Mouse (Mus musculus): ENCODE data around the gene Cdk12. TPM values are rescaled to one million over a fixed set of nuclear protein-coding genes. Genes with fewer than 3 reads are reported as not detected.

The Cdk12 gene
- polyA plus RNA-seq, 1 experiment from 2014 or later, result 13.5 TPM

GRCm38 (mm10) chr11:98295013-98295585 is 92.2 kb downstream of the Cdk12 start:
- H3K36me3 ChIP-seq, result no peaks in the 10 kb centered on the region
- H3K27ac ChIP-seq, result no peak overlapping the region
- WGBS, result 4% methylated on average over 9 of the region's 9 CpGs
- peak; percentile 27; the same call in 1 of the 2 replicates for ATAC-seq (ENCODE audit: low FRiP score, low read depth)
- H3K9ac ChIP-seq, result peak overlapping the region; percentile 70
- H3K4me3 ChIP-seq, result peak overlapping the region; percentile 67
- H3K27me3 ChIP-seq (replicated peaks), result peaks cover 41% of the 10 kb centered on the region
- H3K4me1 ChIP-seq, result peaks cover 39% of the 10 kb centered on the region
- H3K9me3 ChIP-seq, result no peaks in the 10 kb centered on the region
- H3K4me2 ChIP-seq (replicated peaks), result peak overlapping the region; percentile 94

- Histone ChIP-seq H3K4me2 (replicated peaks) (no peak overlapping the region), H3K4me3 (no peak overlapping the region), H3K27me3 (replicated peaks) (peaks cover 35% of the 10 kb centered on the region), H3K4me1 (peaks cover 39% of the 10 kb centered on the region), H3K9ac (no peak overlapping the region), H3K36me3 (no peaks in the 10 kb centered on the region), H3K27ac (no peak overlapping the region), H3K9me3 (no peaks in the 10 kb centered on the region)
- no peak; the same call in 1 of the 2 replicates for ATAC-seq (ENCODE audit: low FRiP score, low read depth)
- WGBS, result 2% methylated on average over 5 of the region's 5 CpGs
Measured at GRCm38 (mm10) chr11:98296277-98296676, 93.4 kb downstream of the Cdk12 start.

GRCm38 (mm10) chr11:98296916-98297315 is 94.1 kb downstream of the Cdk12 start:
- Histone ChIP-seq H3K4me1 (peaks cover 39% of the 10 kb centered on the region), H3K4me3 (no peak overlapping the region), H3K27ac (no peak overlapping the region), H3K9ac (no peak overlapping the region), H3K36me3 (no peaks in the 10 kb centered on the region), H3K9me3 (no peaks in the 10 kb centered on the region), H3K4me2 (replicated peaks) (no peak overlapping the region), H3K27me3 (replicated peaks) (peaks cover 35% of the 10 kb centered on the region)
- WGBS, result 52% methylated on average over 2 of the region's 2 CpGs
- no peak for ATAC-seq (ENCODE audit: low FRiP score, low read depth)

GRCm38 (mm10) chr11:98297778-98298177 is 94.9 kb downstream of the Cdk12 start:
- no peak overlapping the region for H3K9ac ChIP-seq
- 18% methylated on average over 7 of the region's 7 CpGs for WGBS
- H3K4me1 ChIP-seq, result peaks cover 39% of the 10 kb centered on the region
- ATAC-seq (ENCODE audit: low FRiP score, low read depth), result no peak
- H3K27me3 ChIP-seq (replicated peaks), result peaks cover 32% of the 10 kb centered on the region
- H3K9me3 ChIP-seq, result no peaks in the 10 kb centered on the region
- peak overlapping the region; percentile 7; the same call in 1 of the 2 replicates for H3K4me2 ChIP-seq (replicated peaks)
- H3K36me3 ChIP-seq, result no peaks in the 10 kb centered on the region
- H3K27ac ChIP-seq, result no peak overlapping the region
- H3K4me3 ChIP-seq, result no peak overlapping the region

- Histone ChIP-seq H3K4me2 (replicated peaks) (peak overlapping the region; percentile 7; the same call in 1 of the 2 replicates), H3K9me3 (no peaks in the 10 kb centered on the region), H3K9ac (no peak overlapping the region), H3K27ac (no peak overlapping the region), H3K27me3 (replicated peaks) (peaks cover 32% of the 10 kb centered on the region), H3K4me3 (no peak overlapping the region), H3K36me3 (no peaks in the 10 kb centered on the region), H3K4me1 (peaks cover 39% of the 10 kb centered on the region)
- WGBS, result 3% methylated on average over 10 of the region's 10 CpGs
- no peak for ATAC-seq (ENCODE audit: low FRiP score, low read depth)
Measured at GRCm38 (mm10) chr11:98298484-98299205, 95.8 kb downstream of the Cdk12 start.

GRCm38 (mm10) chr11:98313790-98314323 is 111.0 kb downstream of the Cdk12 start:
- H3K4me3 ChIP-seq, result no peak overlapping the region
- no peak overlapping the region for H3K9ac ChIP-seq
- H3K4me1 ChIP-seq, result no peaks in the 10 kb centered on the region
- WGBS, result 1% methylated on average over 26 of the region's 26 CpGs
- no peaks in the 10 kb centered on the region for H3K36me3 ChIP-seq
- H3K27me3 ChIP-seq (replicated peaks), result peaks cover 73% of the 10 kb centered on the region
- no peaks in the 10 kb centered on the region for H3K9me3 ChIP-seq
- no peak for ATAC-seq (ENCODE audit: low FRiP score, low read depth)
- peak overlapping the region; percentile 36 for H3K4me2 ChIP-seq (replicated peaks)
- H3K27ac ChIP-seq, result no peak overlapping the region

- no peaks in the 10 kb centered on the region for H3K9me3 ChIP-seq
- H3K36me3 ChIP-seq, result no peaks in the 10 kb centered on the region
- no peak for ATAC-seq (ENCODE audit: low FRiP score, low read depth)
- H3K27me3 ChIP-seq (replicated peaks), result peaks cover 95% of the 10 kb centered on the region
- H3K4me2 ChIP-seq (replicated peaks), result no peak overlapping the region
- H3K27ac ChIP-seq, result no peak overlapping the region
- H3K9ac ChIP-seq, result no peak overlapping the region
- H3K4me3 ChIP-seq, result 0 out of 2 replicates have a peak overlapping the region, but pooled peaks have one; percentile 13
- 2% methylated on average over 7 of the region's 7 CpGs for WGBS
- 0 out of 2 replicates have a peak, but pooled peaks cover 2% of the 10 kb centered on the region for H3K4me1 ChIP-seq
Measured at GRCm38 (mm10) chr11:98317479-98317878, 114.6 kb downstream of the Cdk12 start.

GRCm38 (mm10) chr11:98318421-98319116 is 115.7 kb downstream of the Cdk12 start:
- no peak overlapping the region for H3K9ac ChIP-seq
- H3K4me3 ChIP-seq, result no peak overlapping the region
- no peak for ATAC-seq (ENCODE audit: low FRiP score, low read depth)
- H3K4me1 ChIP-seq, result 0 out of 2 replicates have a peak, but pooled peaks cover 2% of the 10 kb centered on the region
- peaks cover 98% of the 10 kb centered on the region for H3K27me3 ChIP-seq (replicated peaks)
- H3K4me2 ChIP-seq (replicated peaks), result no peak overlapping the region
- no peaks in the 10 kb centered on the region for H3K9me3 ChIP-seq
- H3K27ac ChIP-seq, result no peak overlapping the region
- no peaks in the 10 kb centered on the region for H3K36me3 ChIP-seq
- 2% methylated on average over 14 of the region's 14 CpGs for WGBS

GRCm38 (mm10) chr11:98319120-98319519 is 116.3 kb downstream of the Cdk12 start:
- ATAC-seq (ENCODE audit: low FRiP score, low read depth), result no peak
- no peaks in the 10 kb centered on the region for H3K9me3 ChIP-seq
- H3K4me3 ChIP-seq, result no peak overlapping the region
- H3K27ac ChIP-seq, result no peak overlapping the region
- H3K9ac ChIP-seq, result no peak overlapping the region
- 2% methylated on average over 15 of the region's 15 CpGs for whole genome bisulfite sequencing
- 0 out of 2 replicates have a peak, but pooled peaks cover 2% of the 10 kb centered on the region for H3K4me1 ChIP-seq
- no peaks in the 10 kb centered on the region for H3K36me3 ChIP-seq
- peaks cover 98% of the 10 kb centered on the region for H3K27me3 ChIP-seq (replicated peaks)
- H3K4me2 ChIP-seq (replicated peaks), result no peak overlapping the region

GRCm38 (mm10) chr11:98319544-98319943 is 116.7 kb downstream of the Cdk12 start:
- Histone ChIP-seq H3K4me1 (0 out of 2 replicates have a peak, but pooled peaks cover 2% of the 10 kb centered on the region), H3K9ac (no peak overlapping the region), H3K4me2 (replicated peaks) (no peak overlapping the region), H3K27me3 (replicated peaks) (peaks cover 98% of the 10 kb centered on the region), H3K9me3 (no peaks in the 10 kb centered on the region), H3K36me3 (no peaks in the 10 kb centered on the region), H3K27ac (no peak overlapping the region), H3K4me3 (no peak overlapping the region)
- 10% methylated on average over 4 of the region's 4 CpGs for WGBS
- ATAC-seq (ENCODE audit: low FRiP score, low read depth), result no peak

GRCm38 (mm10) chr11:98319944-98320343 is 117.1 kb downstream of the Cdk12 start:
- 0 out of 2 replicates have a peak, but pooled peaks cover 2% of the 10 kb centered on the region for H3K4me1 ChIP-seq
- H3K4me3 ChIP-seq, result no peak overlapping the region
- H3K9me3 ChIP-seq, result no peaks in the 10 kb centered on the region
- H3K4me2 ChIP-seq (replicated peaks), result no peak overlapping the region
- H3K36me3 ChIP-seq, result no peaks in the 10 kb centered on the region
- no peak for ATAC-seq (ENCODE audit: low FRiP score, low read depth)
- WGBS, result 3% methylated on average over 2 of the region's 2 CpGs
- peaks cover 100% of the 10 kb centered on the region for H3K27me3 ChIP-seq (replicated peaks)
- no peak overlapping the region for H3K9ac ChIP-seq
- no peak overlapping the region for H3K27ac ChIP-seq

- no peak overlapping the region for H3K4me3 ChIP-seq
- H3K27ac ChIP-seq, result no peak overlapping the region
- WGBS, result 8% methylated on average over 12 of the region's 12 CpGs
Measured at GRCm38 (mm10) chr11:98320381-98320780, 117.5 kb downstream of the Cdk12 start.

More at GRCm38 (mm10) chr11:98320381-98320780, 117.5 kb downstream of the Cdk12 start:
- H3K4me2 ChIP-seq (replicated peaks), result no peak overlapping the region
- no peaks in the 10 kb centered on the region for H3K9me3 ChIP-seq
- H3K4me1 ChIP-seq, result 0 out of 2 replicates have a peak, but pooled peaks cover 2% of the 10 kb centered on the region
- H3K36me3 ChIP-seq, result no peaks in the 10 kb centered on the region
- peaks cover 100% of the 10 kb centered on the region for H3K27me3 ChIP-seq (replicated peaks)
- ATAC-seq (ENCODE audit: low FRiP score, low read depth), result no peak
- no peak overlapping the region for H3K9ac ChIP-seq
